Mouse (Mus musculus) erythroid progenitor cell, adult 5-6 weeks (primary cell): ENCODE results near the gene Gsta1. TPM values are rescaled to one million over a fixed set of nuclear protein-coding genes. Genes with fewer than 3 reads are reported as not detected.
A peak's percentile ranks its signal among the peaks of the same experiment; 100 is the strongest.
"Not testable (repeated sequence)": the region's sequence is repeated elsewhere in the genome, so short reads cannot be mapped to it uniquely, and the experiment has no call there.

Experiments used
- ATAC-seq: replicated peaks from 2 replicates; pipeline ENCODE4 v1.8.0; 2016; ENCODE audit warnings: moderate number of reproducible peaks, mild to moderate bottlenecking, moderate TSS enrichment, inconsistent platforms; ENCODE audit not compliant: poor library complexity, low FRiP score, severe bottlenecking
- total RNA-seq, 2 experiments: library from RNA; stranded (forward) in 1 of 2; stranded (reverse) in 1 of 2; fragments of 150-400 nt in 1 of 2; fragments of 186-747, 209-891 nt in 1 of 2; gene quantifications; 2 replicates each; pipeline versions ENCODE4 v1.2.3 to v1.2.4; 2015 to 2017; ENCODE audit warnings: low replicate concordance in 2 of 2

Gsta1 gene
- total RNA-seq (2015; ENCODE audit: low replicate concordance), result not detected in 2 replicates
- total RNA-seq (2017; ENCODE audit: low replicate concordance), result not detected in 2 replicates

- not testable (repeated sequence) for ATAC-seq
These were observed at the start of gene Gsta1 for GRCm38 (mm10) chr9:78230461-78230860. Gene Gsta1 (plus strand): TSS chr9:78230656.

DNA sequence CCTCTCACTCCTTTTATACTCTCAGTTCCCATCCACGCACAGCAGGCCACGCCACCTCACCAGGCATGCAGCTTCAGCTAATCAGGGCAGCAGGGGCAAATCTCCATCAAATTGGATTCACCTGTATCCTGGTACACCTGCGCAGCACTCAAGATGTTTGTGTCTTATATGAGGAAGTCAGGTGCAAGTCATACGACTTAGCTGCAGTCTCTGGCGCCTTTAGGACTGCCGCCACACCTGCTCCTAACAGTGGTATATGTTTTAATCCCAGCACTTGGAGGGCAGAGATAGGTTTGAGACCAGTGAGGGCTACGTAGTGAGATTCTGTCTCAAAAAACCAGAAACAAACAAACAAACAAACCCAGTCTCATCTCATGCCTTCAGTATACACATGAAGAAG, 48.0 kb upstream of the Gsta1 start, which contains the start of gene Gsta4:
Gene Gsta4, plus strand, starts transcription at position 301 of the 400 bp plus-strand sequence.
- ATAC-seq, result not testable (repeated sequence)

- ATAC-seq, result no peak
These were observed 44.8 kb upstream of the Gsta1 start for GRCm38 (mm10) chr9:78185686-78186085.

GRCm38 (mm10) chr9:78188910-78189309, 41.5 kb upstream of the Gsta1 start:
- ATAC-seq, result no peak

GRCm38 (mm10) chr9:78190651-78191634, 39.5 kb upstream of the Gsta1 start:
- ATAC-seq, result no peak

DNA sequence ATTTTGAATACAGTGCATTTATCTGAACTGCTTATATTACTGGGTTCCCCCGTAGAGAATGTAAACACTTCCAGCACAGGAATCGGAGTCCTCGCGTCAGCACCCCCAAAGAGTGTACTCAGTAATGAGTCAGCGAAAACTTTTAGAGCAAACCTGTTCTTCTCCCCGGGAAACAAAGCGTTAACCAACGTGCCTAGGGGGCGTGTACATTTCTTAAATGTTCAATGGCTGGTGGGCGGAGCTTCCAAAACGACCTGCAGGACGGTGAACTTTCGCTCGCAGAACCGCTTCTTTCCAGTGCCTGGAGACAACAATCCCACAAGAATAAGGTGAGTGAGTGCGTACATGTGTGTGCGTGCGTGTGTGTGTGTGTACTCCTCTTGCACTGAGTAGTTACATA, 38.7 kb upstream of the Gsta1 start:
- ATAC-seq, result peak; percentile 76

- peak; percentile 59 for ATAC-seq
These were observed 36.4 kb upstream of the Gsta1 start for GRCm38 (mm10) chr9:78193902-78194597.

DNA sequence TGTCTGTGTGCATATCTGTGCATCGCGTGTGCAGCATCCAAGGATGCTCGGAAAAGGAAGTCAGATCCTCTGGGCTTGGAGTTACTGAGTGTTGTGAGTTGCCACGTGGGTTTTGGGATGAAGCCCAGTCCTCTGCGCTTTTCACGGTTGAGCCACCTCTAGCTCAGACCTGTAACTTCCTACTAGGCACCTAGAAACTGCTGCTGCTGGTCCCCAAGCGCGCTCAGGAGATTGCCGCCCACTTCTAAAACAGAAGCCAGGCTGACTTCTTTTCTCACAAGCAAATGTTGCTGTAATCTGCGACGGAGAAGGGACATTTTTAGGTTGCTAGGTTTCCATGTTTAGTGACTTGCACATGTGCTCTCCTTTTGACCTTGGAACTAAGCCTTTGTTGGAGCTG, 35.4 kb upstream of the Gsta1 start:
- ATAC-seq, result no peak

DNA sequence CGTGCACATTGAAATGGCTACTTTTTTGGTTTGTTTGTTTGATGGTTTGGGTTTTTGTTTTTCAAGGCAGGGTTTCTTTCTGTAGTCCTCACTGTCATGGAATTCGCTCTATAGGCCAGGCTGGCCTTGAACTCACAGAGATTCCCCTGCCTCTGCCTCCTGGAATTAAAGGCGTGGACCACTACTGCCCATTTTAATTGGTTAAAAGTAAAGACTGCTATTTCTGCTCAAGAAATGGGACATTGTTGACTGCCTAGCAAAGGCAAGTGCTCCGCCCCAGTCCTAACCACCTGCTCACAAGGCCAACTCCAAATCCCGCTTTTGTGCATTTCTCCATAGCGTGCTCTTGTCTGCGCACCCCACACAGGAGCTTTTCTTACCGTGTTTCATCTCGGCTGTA, 32.7 kb upstream of the Gsta1 start:
- no peak for ATAC-seq

- ATAC-seq, result no peak
These were observed 26.3 kb upstream of the Gsta1 start for GRCm38 (mm10) chr9:78204194-78204593.

DNA sequence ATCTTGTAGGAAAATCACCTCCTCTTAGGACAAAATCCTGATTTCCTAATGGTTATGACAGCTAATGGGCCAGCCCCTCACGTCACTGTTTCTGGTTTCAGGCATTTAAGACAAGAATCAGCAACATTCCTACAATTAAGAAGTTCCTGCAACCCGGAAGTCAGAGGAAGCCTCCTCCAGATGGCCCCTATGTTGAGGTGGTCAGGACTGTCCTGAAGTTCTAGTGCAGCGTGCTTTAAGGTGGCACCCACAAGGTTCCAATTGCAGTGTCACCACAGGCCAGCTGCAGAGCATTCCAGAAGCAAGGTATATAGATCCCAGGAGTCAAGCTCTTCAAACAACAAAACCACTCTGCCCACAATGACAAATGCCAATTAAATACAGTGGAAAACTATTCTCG, 21.5 kb upstream of the Gsta1 start:
- ATAC-seq, result no peak

DNA sequence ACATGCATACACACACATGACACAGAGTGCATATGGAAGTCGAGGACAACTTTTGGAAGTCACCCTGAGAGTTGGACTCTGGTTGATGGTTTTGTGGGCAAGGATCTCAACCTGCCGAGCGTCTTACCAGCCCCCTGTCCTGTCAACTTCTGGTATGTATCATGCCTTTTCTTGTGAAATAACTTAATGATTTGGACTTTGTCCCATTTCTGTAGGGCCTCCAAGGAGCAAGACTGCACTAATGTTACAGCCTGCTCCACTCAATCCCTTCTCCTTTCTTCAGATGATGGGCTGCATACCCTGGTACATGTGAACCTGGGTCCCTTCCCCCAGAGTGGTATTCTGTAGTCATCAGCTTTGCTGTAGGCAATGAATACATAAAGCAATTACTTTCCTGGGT, 20.4 kb upstream of the Gsta1 start:
- ATAC-seq, result no peak

DNA sequence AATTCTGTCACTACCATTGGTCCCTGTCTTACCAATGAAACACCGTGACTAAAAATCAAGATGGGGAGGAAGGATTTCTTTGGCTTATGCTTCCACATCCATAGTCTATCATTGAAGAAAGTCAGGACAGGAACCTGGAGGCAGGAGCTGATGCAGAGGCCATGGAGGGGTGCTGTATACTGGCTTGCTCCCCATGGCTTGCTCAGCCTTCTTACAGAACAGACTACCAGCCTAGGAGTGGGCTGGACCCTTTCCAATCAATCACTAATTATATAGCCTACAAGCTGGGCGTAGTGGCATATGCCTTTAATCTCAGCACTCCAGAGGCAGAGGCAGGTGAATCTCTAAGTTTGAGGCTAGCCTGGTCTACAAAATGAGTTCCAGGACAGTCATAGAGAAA, 19.6 kb upstream of the Gsta1 start:
- ATAC-seq, result no peak

- no peak for ATAC-seq
These were observed 18.9 kb upstream of the Gsta1 start for GRCm38 (mm10) chr9:78211521-78211920.

DNA sequence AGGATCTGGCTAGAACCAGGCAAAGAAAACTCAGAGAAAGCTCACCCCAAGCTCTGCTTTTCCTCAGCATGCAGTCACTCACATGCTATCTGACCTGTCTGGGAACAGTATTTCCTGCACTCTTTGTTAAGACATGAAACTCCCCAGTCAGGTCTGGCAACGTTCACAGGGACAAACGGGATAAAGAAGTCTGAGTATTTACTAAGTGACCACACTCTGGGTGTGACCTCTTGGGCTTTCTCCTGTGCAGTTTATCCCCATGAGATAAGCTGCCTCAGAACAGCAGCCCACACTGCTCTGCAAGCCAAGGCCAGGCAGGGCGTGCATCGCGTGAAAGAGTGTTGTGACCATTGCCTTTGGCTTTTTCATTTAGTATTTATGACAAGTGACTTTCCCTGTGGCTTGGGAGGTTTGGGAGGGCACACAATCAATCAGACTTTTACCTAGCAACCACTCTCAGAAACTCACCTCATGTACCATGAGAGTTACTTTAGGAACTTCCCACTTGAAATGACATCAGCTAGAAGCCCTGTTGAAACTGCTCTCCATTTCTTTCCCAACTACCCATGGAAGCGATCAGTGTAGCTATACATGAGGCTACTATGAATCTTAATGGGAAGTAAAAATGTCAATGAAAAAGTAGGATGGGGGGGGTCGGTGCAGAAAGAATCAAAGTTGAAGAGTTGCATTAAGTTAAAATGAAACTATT, 18.0 kb upstream of the Gsta1 start:
- ATAC-seq, result no peak

DNA sequence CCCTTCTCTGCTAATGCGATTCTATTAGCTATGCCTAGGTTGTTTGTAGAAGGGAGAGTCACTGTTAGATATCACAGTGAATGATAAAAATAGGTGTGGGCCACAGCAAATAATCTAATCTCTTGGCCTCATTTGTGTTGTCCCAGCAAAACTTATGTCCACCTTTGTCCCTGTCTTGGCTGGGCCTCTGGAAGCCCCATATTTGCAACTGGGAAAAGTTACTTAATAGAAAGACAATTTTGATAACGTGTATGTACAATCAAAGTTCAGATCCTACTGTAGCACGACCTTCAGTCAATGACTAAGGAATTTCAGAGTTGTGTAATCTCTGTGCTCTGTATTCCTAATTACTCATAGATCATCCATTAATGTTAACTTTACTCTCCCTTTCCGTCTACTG, 13.4 kb upstream of the Gsta1 start:
- ATAC-seq, result no peak

DNA sequence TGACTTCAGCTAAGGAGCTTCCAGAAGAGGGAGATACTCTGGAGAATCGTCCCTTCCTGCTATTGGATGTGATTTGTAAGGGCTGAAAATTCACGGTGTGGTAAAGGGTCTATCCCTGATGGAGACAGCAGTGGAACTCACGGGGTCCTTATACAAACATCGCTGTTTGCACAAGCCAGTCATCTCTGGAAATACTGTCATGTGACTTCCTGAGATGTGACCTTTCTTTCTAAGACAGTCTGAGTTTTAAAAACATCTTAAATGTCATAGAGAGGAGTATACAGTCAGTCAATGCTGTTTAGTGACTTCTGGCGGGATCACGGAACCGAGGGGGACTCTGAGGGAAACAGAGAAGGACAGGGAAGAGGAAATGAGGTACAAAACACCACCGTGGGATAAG, 7.8 kb upstream of the Gsta1 start:
- no peak for ATAC-seq

DNA sequence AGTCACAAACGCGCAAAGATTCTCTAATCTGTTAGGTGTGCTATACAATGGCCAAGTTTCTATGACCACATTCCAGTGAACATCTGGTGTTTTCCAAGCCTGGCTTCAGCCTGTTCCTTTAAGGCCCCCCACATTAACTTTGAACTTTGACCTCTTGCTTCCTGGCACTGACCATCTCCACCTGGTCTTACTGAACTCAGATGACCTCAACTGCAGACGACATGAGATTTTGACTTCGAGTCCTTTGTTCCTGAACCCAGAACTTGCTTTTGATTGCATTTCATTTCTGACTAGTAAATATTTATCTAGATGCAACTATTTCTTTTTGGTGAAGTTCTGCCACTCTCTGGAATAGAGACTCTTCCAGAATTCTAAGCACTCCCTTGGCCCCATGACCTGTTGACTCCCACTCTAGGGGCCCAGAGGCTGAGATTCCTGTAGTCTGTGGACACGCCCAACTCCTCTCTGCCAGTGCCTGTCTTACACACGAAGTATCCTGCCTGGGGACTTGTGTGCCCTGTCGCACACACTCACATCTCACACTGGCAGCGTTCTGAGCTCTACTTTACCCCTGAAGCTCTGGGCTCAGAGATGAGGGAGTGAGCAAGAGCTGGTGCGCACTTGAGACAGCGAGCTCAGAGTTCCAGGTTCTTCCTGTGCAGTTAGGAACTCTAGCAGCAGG, 7.1 kb upstream of the Gsta1 start:
- no peak for ATAC-seq

GRCm38 (mm10) chr9:78224418-78224817, 6.0 kb upstream of the Gsta1 start:
- no peak for ATAC-seq

DNA sequence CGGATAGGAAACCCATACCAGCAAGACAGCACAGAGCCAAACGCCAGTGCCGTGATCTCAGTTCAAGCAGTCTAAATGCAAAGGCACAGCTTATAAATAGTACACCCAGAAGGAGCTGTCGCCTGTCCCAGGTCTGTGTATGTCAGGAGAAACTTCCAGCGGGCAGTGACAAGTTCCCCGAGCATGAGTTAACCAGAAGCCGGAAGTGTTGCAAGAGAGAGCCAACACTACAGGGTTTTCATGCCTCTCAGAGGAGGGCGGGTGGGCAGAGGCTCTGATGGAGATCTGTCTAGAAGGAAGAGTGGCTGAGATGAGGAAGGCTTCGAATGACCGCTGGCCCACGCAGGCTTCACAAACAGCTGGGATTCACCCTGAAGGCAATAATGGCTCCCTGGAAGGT, 5.2 kb upstream of the Gsta1 start:
- no peak for ATAC-seq
